Mouse (Mus musculus): Measurements from ENCODE around the gene G2e3. TPM values are rescaled to one million over a fixed set of nuclear protein-coding genes. Genes with fewer than 3 reads are reported as not detected.

G2e3 gene
- 10 to 100 TPM; 14.8 to 16.0 TPM for total RNA-seq (2023)

GRCm38 (mm10) chr12:51347988-51348697, at the start of gene G2e3:
TSS of gene G2e3 (plus strand) at chr12:51348061.

GRCm38 (mm10) chr12:51377003-51377887, 29.4 kb downstream of the G2e3 start, which contains the start of gene Scfd1:
TSS of gene Scfd1 (plus strand) at chr12:51377510.

Other genes starting within 250 kb of the G2e3 start
- 10 to 100 TPM; 25.9 to 31.1 TPM for gene Scfd1, start 29.4 kb downstream of the G2e3 start, total RNA-seq (2023)
- not detected for gene Coch, start 245.3 kb downstream of the G2e3 start, total RNA-seq (2023)